ENCODE assay signal across 8 mouse cellular contexts in the genomic region with DNA sequence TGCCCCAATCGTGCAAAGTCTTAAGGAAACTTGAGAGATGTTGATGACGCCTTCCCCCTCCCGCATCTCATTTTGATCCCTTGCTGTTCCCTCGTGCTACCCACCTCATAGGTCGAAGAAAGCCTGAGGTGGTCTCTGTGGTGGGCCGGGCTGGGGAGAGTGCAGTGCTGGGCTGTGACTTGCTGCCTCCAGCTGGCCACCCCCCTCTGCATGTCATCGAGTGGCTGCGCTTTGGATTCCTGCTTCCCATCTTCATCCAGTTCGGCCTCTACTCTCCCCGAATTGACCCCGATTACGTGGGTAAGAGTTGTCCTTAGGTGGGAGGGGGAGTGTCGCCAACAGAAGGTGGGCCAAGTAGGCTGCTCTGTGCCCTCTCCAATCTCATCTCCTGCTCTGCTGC. TPM values are rescaled to one million over a fixed set of nuclear protein-coding genes. Genes with fewer than 3 reads are reported as not detected.
A peak's percentile ranks its signal among the peaks of the same experiment; 100 is the strongest.
DNase-seq lines count a peak whose midpoint lies in the region; ATAC-seq and TF ChIP-seq lines count a peak whose summit lies in the region.
"Had no signal": no experiment of that assay in that cellular context is flagged by ENCODE, and none has a peak within 500 bp of the region (broad histone marks: within the 10 kb centered on the region; RNA-seq: fewer than 3 reads in every experiment).

No protein-coding gene starts in this region.

- no peak overlapping the region for H3K9ac ChIP-seq in hindbrain, postnatal 0 days (replicated peaks; ENCODE audit: low read length)
- H3K9ac ChIP-seq in midbrain, embryonic 15.5 days: peak overlapping the region; percentile 65

- no peaks in the 10 kb centered on the region for H3K9me3 ChIP-seq in embryonic facial prominence, embryonic 10.5 days
- no peaks in the 10 kb centered on the region for H3K9me3 ChIP-seq in forebrain, embryonic 10.5 days
- no peaks in the 10 kb centered on the region for H3K9me3 ChIP-seq in hindbrain, postnatal 0 days (ENCODE audit: low read length)
- H3K9me3 ChIP-seq in midbrain, embryonic 15.5 days: no peaks in the 10 kb centered on the region

- H3K4me2 ChIP-seq in hindbrain, postnatal 0 days (ENCODE audit: low read depth, low read length): peak overlapping the region; percentile 88
- peak overlapping the region; percentile 76 for H3K4me2 ChIP-seq in midbrain, embryonic 15.5 days

- no peak for DNase-seq in embryonic facial prominence, embryonic 10.5 days (ENCODE audit: low spot score)
- DNase-seq in forebrain, embryonic 10.5 days (ENCODE audit: extremely low spot score, low spot score): no peak
- no peak for DNase-seq in hindbrain, postnatal 0 days (ENCODE audit: low spot score)
- no peak for DNase-seq in adrenal gland, postnatal 36 days
- no peak for DNase-seq in spleen, postnatal 14 days (ENCODE audit: low spot score in 2 of 2)
- DNase-seq in right cerebral cortex, postnatal 25 days: no peak

- TF ChIP-seq CTCF in hindbrain, postnatal 0 days (IDR thresholded peaks at IDR 0.05; ENCODE audit: low read depth): no peak

- peaks cover 56% of the 10 kb centered on the region for H3K36me3 ChIP-seq in embryonic facial prominence, embryonic 10.5 days (replicated peaks)
- H3K36me3 ChIP-seq in forebrain, embryonic 10.5 days (replicated peaks): peaks cover 49% of the 10 kb centered on the region
- no peaks in the 10 kb centered on the region for H3K36me3 ChIP-seq in hindbrain, postnatal 0 days (ENCODE audit: insufficient read depth, low read length)
- H3K36me3 ChIP-seq in midbrain, embryonic 15.5 days (replicated peaks): no peaks in the 10 kb centered on the region

- peaks cover 8% of the 10 kb centered on the region for H3K27me3 ChIP-seq in embryonic facial prominence, embryonic 10.5 days (replicated peaks; ENCODE audit: low read depth, poor library complexity, severe bottlenecking)
- peaks cover 21% of the 10 kb centered on the region for H3K27me3 ChIP-seq in forebrain, embryonic 10.5 days (ENCODE audit: poor library complexity, severe bottlenecking)
- H3K27me3 ChIP-seq in hindbrain, postnatal 0 days (ENCODE audit: insufficient read depth, low read length): no peaks in the 10 kb centered on the region
- 0 out of 2 replicates have a peak, but pooled peaks cover 4% of the 10 kb centered on the region for H3K27me3 ChIP-seq in midbrain, embryonic 15.5 days (replicated peaks)

- H3K4me1 ChIP-seq in embryonic facial prominence, embryonic 10.5 days: peaks cover 76% of the 10 kb centered on the region
- peaks cover 87% of the 10 kb centered on the region for H3K4me1 ChIP-seq in forebrain, embryonic 10.5 days
- peaks cover 29% of the 10 kb centered on the region for H3K4me1 ChIP-seq in hindbrain, postnatal 0 days (ENCODE audit: insufficient read depth, low read length)
- peaks cover 60% of the 10 kb centered on the region for H3K4me1 ChIP-seq in midbrain, embryonic 15.5 days

- ATAC-seq in hindbrain, postnatal 0 days: no peak
- no peak for ATAC-seq in midbrain, embryonic 15.5 days (replicated peaks)

- peak overlapping the region; percentile 68 for H3K27ac ChIP-seq in embryonic facial prominence, embryonic 10.5 days (replicated peaks)
- peak overlapping the region; percentile 91 for H3K27ac ChIP-seq in forebrain, embryonic 10.5 days
- no peak overlapping the region for H3K27ac ChIP-seq in hindbrain, postnatal 0 days
- H3K27ac ChIP-seq in midbrain, embryonic 15.5 days: no peak overlapping the region

- H3K4me3 ChIP-seq in embryonic facial prominence, embryonic 10.5 days: peak overlapping the region; percentile 71
- peak overlapping the region; percentile 77 for H3K4me3 ChIP-seq in forebrain, embryonic 10.5 days
- H3K4me3 ChIP-seq in hindbrain, postnatal 0 days (ENCODE audit: low read length): 0 out of 2 replicates have a peak overlapping the region, but pooled peaks have one; percentile 0
- peak overlapping the region; percentile 67 for H3K4me3 ChIP-seq in midbrain, embryonic 15.5 days

- WGBS in embryonic facial prominence, embryonic 10.5 days: 63% methylated on average over 13 of the region's 13 CpGs
- WGBS in forebrain, embryonic 10.5 days: 59% methylated on average over 13 of the region's 13 CpGs
- 56% methylated on average over 13 of the region's 13 CpGs for WGBS in hindbrain, postnatal 0 days
- WGBS in midbrain, embryonic 15.5 days: 32% methylated on average over 13 of the region's 13 CpGs

RNA-seq across cellular contexts. Expression of gene Igsf9, which starts 3.1 kb away (rescaled TPM):
- polyA plus RNA-seq in embryonic facial prominence, embryonic 10.5 days (2016; fragmentation: Nextera tagmentation; extraction: Ambion mirVana): 92.8 and 95.9 TPM in 2 replicates
- polyA plus RNA-seq in forebrain, embryonic 10.5 days (2016; fragmentation: Nextera tagmentation; extraction: Ambion mirVana): 81.7 and 82.5 TPM in 2 replicates
- total RNA-seq in hindbrain, postnatal 0 days (2014; rRNA removed): 17.9 and 33.0 TPM in 2 replicates
- polyA plus RNA-seq in hindbrain, postnatal 0 days (2015; fragmentation: Nextera tagmentation; extraction: Ambion mirVana): 10.5 and 13.5 TPM in 2 replicates
- polyA plus RNA-seq in midbrain, embryonic 15.5 days (2015; fragmentation: Nextera tagmentation; extraction: Ambion mirVana): 80.6 and 83.2 TPM in 2 replicates
- 1 to 10 TPM; 1.6 to 1.8 TPM for total RNA-seq in adrenal gland, postnatal 36 days (2021)

RNA-seq across cellular contexts. Expression of gene Slamf9, which starts 9.5 kb away (rescaled TPM):
- polyA plus RNA-seq in embryonic facial prominence, embryonic 10.5 days (2016; fragmentation: Nextera tagmentation; extraction: Ambion mirVana): not detected in 2 replicates
- not detected in 2 replicates for polyA plus RNA-seq in forebrain, embryonic 10.5 days (2016; fragmentation: Nextera tagmentation; extraction: Ambion mirVana)
- total RNA-seq in hindbrain, postnatal 0 days (2014; rRNA removed): not detected in 2 replicates
- polyA plus RNA-seq in hindbrain, postnatal 0 days (2015; fragmentation: Nextera tagmentation; extraction: Ambion mirVana): 0.39 and 0.49 TPM in 2 replicates
- 0.13 and 0.47 TPM in 2 replicates for polyA plus RNA-seq in midbrain, embryonic 15.5 days (2015; fragmentation: Nextera tagmentation; extraction: Ambion mirVana)
- 1 to 10 TPM; 2.3 to 4.5 TPM for total RNA-seq in adrenal gland, postnatal 36 days (2021)

RNA-seq across cellular contexts. Expression of gene Tagln2, which starts 15.2 kb away (rescaled TPM):
- 75.1 and 82.5 TPM in 2 replicates for polyA plus RNA-seq in embryonic facial prominence, embryonic 10.5 days (2016; fragmentation: Nextera tagmentation; extraction: Ambion mirVana)
- 69.7 and 71.1 TPM in 2 replicates for polyA plus RNA-seq in forebrain, embryonic 10.5 days (2016; fragmentation: Nextera tagmentation; extraction: Ambion mirVana)
- total RNA-seq in hindbrain, postnatal 0 days (2014; rRNA removed): 45.1 and 70.2 TPM in 2 replicates
- polyA plus RNA-seq in hindbrain, postnatal 0 days (2015; fragmentation: Nextera tagmentation; extraction: Ambion mirVana): 59.2 and 61.6 TPM in 2 replicates
- 57.2 and 58.7 TPM in 2 replicates for polyA plus RNA-seq in midbrain, embryonic 15.5 days (2015; fragmentation: Nextera tagmentation; extraction: Ambion mirVana)
- 10 to 100 TPM; 90.5 to 91.7 TPM for total RNA-seq in adrenal gland, postnatal 36 days (2021)

RNA-seq across cellular contexts. Expression of gene Cfap45, which starts 35.9 kb away (rescaled TPM):
- polyA plus RNA-seq in embryonic facial prominence, embryonic 10.5 days (2016; fragmentation: Nextera tagmentation; extraction: Ambion mirVana): 1.3 TPM in 2 replicates
- polyA plus RNA-seq in forebrain, embryonic 10.5 days (2016; fragmentation: Nextera tagmentation; extraction: Ambion mirVana): 1.4 and 1.6 TPM in 2 replicates
- 1.0 and 1.2 TPM in 2 replicates for total RNA-seq in hindbrain, postnatal 0 days (2014; rRNA removed)
- 3.7 and 4.5 TPM in 2 replicates for polyA plus RNA-seq in hindbrain, postnatal 0 days (2015; fragmentation: Nextera tagmentation; extraction: Ambion mirVana)
- 3.7 and 4.2 TPM in 2 replicates for polyA plus RNA-seq in midbrain, embryonic 15.5 days (2015; fragmentation: Nextera tagmentation; extraction: Ambion mirVana)
- total RNA-seq in adrenal gland, postnatal 36 days (2021): under 1 TPM; 0.30 to 0.89 TPM
- polyA plus RNA-seq: liver, adult 2 months had no signal

Comparison
In these comparisons a context has a peak if more than half of its experiments do, and no peak if none do; other contexts are left out.
1. H3K27ac ChIP-seq: peak in embryonic facial prominence, embryonic 10.5 days (single experiment) and forebrain, embryonic 10.5 days (single experiment); none in hindbrain, postnatal 0 days (single experiment) and midbrain, embryonic 15.5 days (single experiment).
2. H3K4me3 ChIP-seq: peak in every context shown above with its lines; median percentile 77 in forebrain, embryonic 10.5 days; 71 in embryonic facial prominence, embryonic 10.5 days; 67 in midbrain, embryonic 15.5 days; 0 in hindbrain, postnatal 0 days.